Mouse (Mus musculus) forebrain, embryonic 12.5 days (tissue): Measurements from ENCODE around the gene Txnrd3. TPM values are rescaled to one million over a fixed set of nuclear protein-coding genes. Genes with fewer than 3 reads are reported as not detected.
A peak's percentile ranks its signal among the peaks of the same experiment; 100 is the strongest.

Source experiments
- ATAC-seq: fragments of 200-750 bp; cut with Nextera tagmentation; 2 replicates; pipeline ENCODE4 v1.8.0; 2017; ENCODE audit warnings: moderate TSS enrichment; ENCODE audit not compliant: low FRiP score
- H3K27ac ChIP-seq: fragments of 300-500 bp; sonication (generic); 2 replicates; pipeline ENCODE4 v1.5.1; 2016; ENCODE audit warnings: mild to moderate bottlenecking
- H3K27me3 ChIP-seq: fragments of 300-500 bp; sonication (generic); 2 replicates; pipeline ENCODE4 v1.6.1; 2016; ENCODE audit warnings: mild to moderate bottlenecking
- H3K36me3 ChIP-seq: fragments of 300-500 bp; sonication (generic); replicated peaks from 2 replicates; pipeline ENCODE4 v1.6.1; 2016; ENCODE audit warnings: mild to moderate bottlenecking
- H3K4me1 ChIP-seq: fragments of 300-500 bp; sonication (generic); 2 replicates; pipeline ENCODE4 v1.6.1; 2016
- H3K4me2 ChIP-seq: fragments of 300-500 bp; sonication (generic); 2 replicates; pipeline ENCODE4 v1.6.1; 2016; ENCODE audit warnings: mild to moderate bottlenecking, moderate library complexity
- H3K4me3 ChIP-seq: fragments of 300-500 bp; sonication (generic); replicated peaks from 2 replicates; pipeline ENCODE4 v1.5.1; 2016; ENCODE audit warnings: mild to moderate bottlenecking
- H3K9ac ChIP-seq: fragments of 300-500 bp; sonication (generic); 2 replicates; pipeline ENCODE4 v1.6.1; 2016; ENCODE audit warnings: mild to moderate bottlenecking
- H3K9me3 ChIP-seq: fragments of 300-500 bp; sonication (generic); 2 replicates; pipeline ENCODE4 v1.6.1; 2016
- WGBS: fragments of 180-500 bp; shearing (Covaris S2); methylation state at CpG from one replicate; pipeline ENCODE4 v1.1.7; 2016; 5-methylcytosine and 5-hydroxymethylcytosine counted together
- polyA plus RNA-seq: library from polyadenylated mRNA; unstranded; fragments of >200 nt; fragmentation: Nextera tagmentation; extraction: Ambion mirVana; gene quantifications from 2 replicates; pipeline ENCODE4 v1.2.1, GENCODE M21; 2016

The Txnrd3 gene
- polyA plus RNA-seq, 1 experiment from 2014 or later: 10.2 TPM

DNA sequence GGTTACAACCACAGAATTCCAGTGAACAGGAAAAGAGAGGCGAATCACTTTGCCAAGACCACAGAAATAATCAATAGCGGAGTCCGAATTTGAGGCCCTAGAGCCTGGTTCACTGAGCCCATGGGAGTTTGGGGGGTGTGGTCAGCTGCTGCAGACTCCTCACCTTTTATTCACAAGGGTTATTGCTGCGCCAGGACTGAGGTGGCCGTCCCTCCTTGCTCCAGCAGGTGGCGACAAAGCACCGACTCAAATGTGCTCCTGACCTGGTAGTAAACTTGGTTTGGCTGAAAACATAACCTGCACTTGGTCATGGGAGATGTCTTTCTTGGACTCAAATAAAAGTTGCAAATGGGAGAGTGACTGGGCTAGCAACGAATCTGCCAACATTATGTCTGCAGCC is 36.4 kb downstream of the Txnrd3 start:
- Histone ChIP-seq H3K36me3 (no peaks in the 10 kb centered on the region), H3K27me3 (no peaks in the 10 kb centered on the region)
- peak; percentile 58; the same call in 1 of the 2 replicates for ATAC-seq

DNA sequence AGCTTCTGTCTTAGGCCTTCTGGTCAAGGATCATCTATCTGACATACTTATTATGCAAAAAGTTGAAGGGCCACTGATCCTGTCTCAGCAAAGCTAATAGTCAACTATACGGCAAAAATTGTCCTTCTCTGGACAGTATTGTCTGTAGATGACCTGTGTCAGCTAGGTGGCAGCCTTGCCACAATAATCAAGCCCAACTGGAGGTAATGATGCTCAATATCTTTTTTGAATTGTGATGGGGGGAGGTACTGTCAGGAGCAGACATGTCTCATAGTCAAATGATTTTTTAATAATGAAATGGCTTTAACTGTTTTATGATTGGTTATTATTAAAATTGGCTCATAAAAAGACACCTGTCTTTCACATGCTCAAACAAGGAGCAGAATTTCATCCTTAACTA is 40.4 kb downstream of the Txnrd3 start:
- ATAC-seq: no peak
- Histone ChIP-seq H3K4me1 (no peaks in the 10 kb centered on the region), H3K36me3 (no peaks in the 10 kb centered on the region), H3K9ac (no peak overlapping the region), H3K27ac (no peak overlapping the region), H3K4me3 (no peak overlapping the region), H3K27me3 (no peaks in the 10 kb centered on the region), H3K4me2 (no peak overlapping the region), H3K9me3 (no peaks in the 10 kb centered on the region)
- WGBS: 61% methylated on average over 1 of the region's 1 CpGs

More for the DNA sequence above, 36.4 kb downstream of the Txnrd3 start:
- WGBS: 5% methylated on average over 8 of the region's 8 CpGs
- Histone ChIP-seq H3K4me2 (no peak overlapping the region), H3K4me1 (no peaks in the 10 kb centered on the region), H3K9me3 (no peaks in the 10 kb centered on the region), H3K27ac (no peak overlapping the region), H3K9ac (no peak overlapping the region), H3K4me3 (no peak overlapping the region)

DNA sequence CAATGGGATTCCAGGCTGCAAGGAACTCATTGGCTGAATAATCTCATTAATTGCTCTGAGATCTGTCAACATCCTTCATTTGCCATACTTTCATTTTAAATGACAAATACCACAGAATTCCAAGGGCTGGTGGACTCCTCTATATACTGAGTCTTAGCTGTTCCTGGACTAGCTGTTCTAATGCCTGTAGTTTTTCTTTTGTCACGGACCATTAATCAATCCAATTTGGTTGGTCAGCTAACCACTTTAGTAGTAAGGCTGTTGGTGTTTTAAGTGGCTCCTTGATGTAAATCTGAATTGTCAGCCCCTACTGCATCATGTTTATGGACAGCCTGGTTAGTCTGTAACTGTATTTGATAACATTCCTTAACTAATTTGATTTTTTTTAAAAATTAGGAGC is 43.3 kb downstream of the Txnrd3 start:
- no peak for ATAC-seq
- H3K4me3 ChIP-seq: no peak overlapping the region
- no peak overlapping the region for H3K27ac ChIP-seq
- H3K4me2 ChIP-seq: no peak overlapping the region
- WGBS: 80% methylated on average over 1 of the region's 1 CpGs
- no peaks in the 10 kb centered on the region for H3K4me1 ChIP-seq
- no peak overlapping the region for H3K9ac ChIP-seq
- no peaks in the 10 kb centered on the region for H3K9me3 ChIP-seq
- no peaks in the 10 kb centered on the region for H3K36me3 ChIP-seq
- no peaks in the 10 kb centered on the region for H3K27me3 ChIP-seq

DNA sequence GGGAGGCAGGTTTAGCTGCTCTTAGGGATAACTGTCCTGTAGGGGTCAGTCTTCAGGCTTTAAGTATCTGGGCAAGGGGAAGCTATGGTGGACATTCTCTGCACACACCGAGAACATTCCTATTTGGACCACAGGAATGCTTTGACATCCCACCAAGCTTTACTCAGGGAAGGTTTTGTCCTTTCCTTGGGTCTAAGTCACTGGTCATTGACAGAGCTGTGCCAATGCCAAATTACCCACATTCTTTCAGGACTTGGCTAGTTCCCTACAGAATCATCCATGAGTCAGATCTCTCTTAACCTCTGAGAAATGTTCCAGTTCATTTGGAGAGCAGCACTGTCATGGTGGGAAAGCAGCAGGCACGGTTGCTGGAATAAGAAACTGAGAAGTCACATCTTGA is 62.8 kb downstream of the Txnrd3 start:
- ATAC-seq: no peak
- H3K9ac ChIP-seq: no peak overlapping the region
- no peaks in the 10 kb centered on the region for H3K27me3 ChIP-seq

DNA sequence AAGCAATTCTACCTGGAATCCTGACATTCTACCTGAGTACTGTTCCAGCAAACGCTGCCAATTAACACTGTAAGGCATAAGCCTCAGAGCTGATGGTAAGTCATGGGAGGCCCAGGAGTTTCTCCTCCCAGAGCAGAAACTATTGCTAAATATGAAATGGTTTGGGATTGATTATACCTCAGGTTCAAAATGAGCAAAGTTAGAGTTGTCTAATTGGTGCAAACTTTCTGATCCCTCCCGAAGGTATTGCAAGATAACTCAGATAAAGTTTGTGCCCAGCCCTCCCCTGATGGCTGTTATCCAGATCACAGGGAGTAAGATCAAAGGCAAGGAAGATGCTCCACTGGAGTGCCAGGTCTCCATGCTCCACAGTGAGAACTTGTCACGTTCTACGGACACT is 63.5 kb downstream of the Txnrd3 start, which contains the start of gene Vmn1r40:
Gene Vmn1r40 (plus strand): TSS at position 301 of the 400 bp plus-strand sequence.
- Histone ChIP-seq H3K27me3 (no peaks in the 10 kb centered on the region), H3K9me3 (0 out of 2 replicates have a peak, but pooled peaks cover 3% of the 10 kb centered on the region), H3K4me3 (no peak within 1 kb of the TSS), H3K4me2 (no peak within 1 kb of the TSS), H3K36me3 (no peaks in the 10 kb centered on the region), H3K27ac (no peak within 1 kb of the TSS), H3K4me1 (no peaks in the 10 kb centered on the region), H3K9ac (no peak within 1 kb of the TSS)
- ATAC-seq: no peak
- whole genome bisulfite sequencing: 85% methylated on average over 4 of the region's 4 CpGs

More for the DNA sequence above, 62.8 kb downstream of the Txnrd3 start:
- Histone ChIP-seq H3K4me2 (no peak overlapping the region), H3K27ac (no peak overlapping the region), H3K36me3 (no peaks in the 10 kb centered on the region), H3K9me3 (0 out of 2 replicates have a peak, but pooled peaks cover 4% of the 10 kb centered on the region), H3K4me1 (no peaks in the 10 kb centered on the region), H3K4me3 (no peak overlapping the region)
- WGBS: 75% methylated on average over 2 of the region's 2 CpGs

DNA sequence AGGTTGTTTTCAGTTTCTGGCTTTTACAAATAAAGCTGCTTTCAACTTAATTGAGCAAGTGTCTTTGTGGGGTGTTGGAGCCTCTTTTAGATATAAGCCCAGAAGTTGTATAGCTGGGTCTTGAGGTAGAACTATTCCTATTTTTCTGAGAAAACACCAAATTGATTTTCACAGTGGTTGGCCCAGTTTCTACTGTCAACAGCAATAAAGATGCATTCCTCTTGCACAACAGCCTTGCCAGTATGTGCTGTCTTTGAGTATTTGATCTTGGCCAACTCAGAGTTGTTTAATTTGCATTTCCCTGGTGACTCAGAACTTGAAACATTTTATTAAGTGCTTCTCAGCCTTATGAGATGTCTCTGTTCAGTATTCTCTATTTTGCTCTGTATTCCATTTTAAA is 74.3 kb downstream of the Txnrd3 start:
- Histone ChIP-seq H3K4me1 (no peaks in the 10 kb centered on the region), H3K9ac (no peak overlapping the region), H3K4me3 (no peak overlapping the region), H3K4me2 (no peak overlapping the region), H3K27ac (no peak overlapping the region), H3K36me3 (no peaks in the 10 kb centered on the region), H3K9me3 (no peaks in the 10 kb centered on the region), H3K27me3 (no peaks in the 10 kb centered on the region)
- no peak for ATAC-seq

Other genes with a start within 250 kb of the Txnrd3 start
- gene Chchd6, start 48.3 kb upstream of the Txnrd3 start, polyA plus RNA-seq: 87.3 and 88.5 TPM in 2 replicates
- not detected in 2 replicates for gene Vmn1r40, start 63.6 kb downstream of the Txnrd3 start, polyA plus RNA-seq
- not detected in 2 replicates for gene Vmn1r41, start 96.8 kb downstream of the Txnrd3 start, polyA plus RNA-seq
- not detected in 2 replicates for gene Vmn1r42, start 232.4 kb downstream of the Txnrd3 start, polyA plus RNA-seq
- not detected in 2 replicates for gene Vmn1r43, start 232.4 kb downstream of the Txnrd3 start, polyA plus RNA-seq
- gene Vmn1r44, start 239.7 kb downstream of the Txnrd3 start, polyA plus RNA-seq: not detected in 2 replicates